8 mouse cellular contexts compared by ENCODE assay signal in the genomic region with DNA sequence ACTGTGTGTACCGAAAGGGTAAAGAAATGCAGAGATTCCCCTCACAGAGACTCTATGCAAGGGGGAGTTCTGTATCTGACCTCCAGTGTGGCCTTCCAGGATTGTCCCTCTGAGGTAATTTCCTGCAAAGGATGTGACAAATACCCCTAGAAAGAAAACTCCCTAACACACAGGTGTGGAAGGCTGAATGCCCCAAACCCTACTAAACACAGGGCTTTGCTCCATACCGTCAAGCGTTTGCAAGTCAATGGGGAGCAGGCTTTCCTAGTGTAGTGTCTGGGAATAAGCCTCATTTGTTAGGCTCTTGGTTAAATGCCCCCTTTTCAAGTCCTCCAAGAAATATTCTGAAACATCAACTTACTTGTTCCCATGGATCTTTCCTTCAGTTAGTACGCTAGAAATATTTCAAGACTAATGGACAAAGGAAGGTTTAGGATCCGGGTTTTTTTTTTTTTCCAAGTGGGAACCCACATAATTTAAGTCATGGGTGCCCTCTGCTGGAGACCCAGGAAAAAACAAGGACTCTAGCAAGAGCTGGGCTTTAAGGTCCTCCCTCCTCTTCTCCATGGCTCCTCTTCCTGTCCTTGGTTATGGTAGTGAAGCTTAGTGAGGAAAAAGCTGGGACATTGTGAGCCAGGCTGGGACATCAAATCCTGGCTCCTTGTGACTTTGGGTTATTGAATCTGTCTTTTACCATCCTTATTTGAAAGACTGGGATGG.
A peak's percentile ranks its signal among the peaks of the same experiment; 100 is the strongest.
DNase-seq lines count a peak whose midpoint lies in the region; ATAC-seq and TF ChIP-seq lines count a peak whose summit lies in the region.

No protein-coding gene starts in this region.

- H3K4me1 ChIP-seq in kidney, postnatal 0 days (replicated peaks; ENCODE audit: insufficient read depth, low read length): peaks cover 17% of the 10 kb centered on the region
- peaks cover 49% of the 10 kb centered on the region for H3K4me1 ChIP-seq in liver, embryonic 13.5 days (replicated peaks)

- no peak overlapping the region for H3K4me3 ChIP-seq in kidney, postnatal 0 days (replicated peaks; ENCODE audit: low read depth, low read length)
- H3K4me3 ChIP-seq in liver, embryonic 13.5 days (replicated peaks): no peak overlapping the region

- TF ChIP-seq CTCF in kidney, postnatal 0 days (IDR thresholded peaks at IDR 0.05; ENCODE audit: low read depth): peak; percentile 76

- H3K9ac ChIP-seq in kidney, postnatal 0 days (ENCODE audit: low read depth, low read length): no peak overlapping the region
- H3K9ac ChIP-seq in liver, embryonic 13.5 days: no peak overlapping the region

- H3K27me3 ChIP-seq in kidney, postnatal 0 days (ENCODE audit: insufficient read depth, low read length): no peaks in the 10 kb centered on the region
- no peaks in the 10 kb centered on the region for H3K27me3 ChIP-seq in liver, embryonic 13.5 days

- no peak overlapping the region for H3K4me2 ChIP-seq in kidney, postnatal 0 days (ENCODE audit: low read length)
- no peak overlapping the region for H3K4me2 ChIP-seq in liver, embryonic 13.5 days

- no peak overlapping the region for H3K27ac ChIP-seq in kidney, postnatal 0 days
- H3K27ac ChIP-seq in liver, embryonic 13.5 days: no peak overlapping the region

- peak; percentile 42 for DNase-seq in CD4-positive helper T cell, adult 2 months (ENCODE audit: low read depth, low spot score)
- peak; percentile 72 to 75 for DNase-seq in adrenal gland, adult 18-20 months (ENCODE audit: low spot score in 2 of 2)
- DNase-seq in embryo, embryonic 11 days: peak; percentile 86
- peak; percentile 98 for DNase-seq in heart, adult 11 months
- peak; percentile 93 for DNase-seq in kidney, postnatal 0 days (ENCODE audit: low spot score)
- DNase-seq in liver, embryonic 13.5 days: peak; percentile 44
- DNase-seq in right cerebral cortex, adult 18-20 months: peak; percentile 78
- peak; percentile 91 for DNase-seq in urinary bladder, postnatal 14 days (ENCODE audit: low spot score)

- WGBS in kidney, postnatal 0 days: 41% methylated on average over 5 of the region's 5 CpGs
- WGBS in liver, embryonic 13.5 days (ENCODE audit: insufficient replicate concordance): 50% methylated on average over 5 of the region's 5 CpGs

- ATAC-seq in kidney, postnatal 0 days (replicated peaks; ENCODE audit: low FRiP score, low read depth): no peak
- no peak for ATAC-seq in liver, embryonic 13.5 days (ENCODE audit: low read depth)

- no peaks in the 10 kb centered on the region for H3K36me3 ChIP-seq in kidney, postnatal 0 days (ENCODE audit: insufficient read depth, low read length)
- no peaks in the 10 kb centered on the region for H3K36me3 ChIP-seq in liver, embryonic 13.5 days

- H3K9me3 ChIP-seq in kidney, postnatal 0 days (replicated peaks; ENCODE audit: low read length): no peaks in the 10 kb centered on the region
- H3K9me3 ChIP-seq in liver, embryonic 13.5 days (replicated peaks): no peaks in the 10 kb centered on the region

Comparison
In these comparisons a context has a peak if more than half of its experiments do, and no peak if none do; other contexts are left out.
1. DNase-seq: peak in every context shown above with its lines; median percentile 98 in heart, adult 11 months; 93 in kidney, postnatal 0 days; 91 in urinary bladder, postnatal 14 days; 86 in embryo, embryonic 11 days; 78 in right cerebral cortex, adult 18-20 months; 74 in adrenal gland, adult 18-20 months; 44 in liver, embryonic 13.5 days; 42 in CD4-positive helper T cell, adult 2 months.